Mouse (Mus musculus): ENCODE data around the gene Pcyox1.
A peak's percentile ranks its signal among the peaks of the same experiment; 100 is the strongest.
"Not testable (repeated sequence)": the region's sequence is repeated elsewhere in the genome, so short reads cannot be mapped to it uniquely, and the experiment has no call there.

Pcyox1 gene

DNA sequence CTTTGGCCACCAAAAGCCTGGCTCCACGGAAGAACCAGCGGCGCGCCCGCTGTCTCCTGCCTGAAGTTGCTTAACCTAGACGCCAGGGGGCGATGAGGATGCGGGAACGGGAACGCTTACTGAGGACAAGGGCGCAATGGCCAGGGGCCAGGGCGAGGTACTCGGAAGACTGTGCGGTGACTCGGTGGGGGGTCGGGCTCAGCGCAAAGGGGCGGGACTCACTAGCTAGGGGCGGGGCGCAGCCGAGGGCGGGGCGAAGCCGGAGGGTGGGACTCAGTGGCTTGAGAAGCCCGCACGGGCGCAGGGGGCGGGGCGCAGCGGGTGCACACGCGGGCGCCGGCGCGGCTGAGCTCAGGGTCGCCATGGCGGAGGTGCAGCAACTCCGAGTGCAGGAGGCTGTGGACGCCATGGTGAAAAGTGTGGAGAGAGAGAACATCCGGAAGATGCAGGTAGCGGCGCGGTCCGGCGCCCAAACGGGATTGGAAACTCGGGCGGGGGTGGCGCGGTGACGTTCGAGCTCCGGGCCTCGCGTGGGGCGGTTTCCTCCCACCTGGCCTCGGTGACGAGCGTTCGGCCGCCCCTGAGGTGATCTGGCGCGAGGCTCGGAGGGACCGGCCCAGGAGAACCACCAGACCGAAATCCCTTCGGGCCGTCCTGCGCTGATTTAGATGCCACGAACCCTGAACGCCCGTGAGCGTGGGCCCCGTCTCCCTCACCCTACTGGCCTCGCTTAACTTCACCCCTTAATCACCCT lies 31.4 kb downstream of the Pcyox1 start, which contains the start of gene Fam136a:
Fam136a (plus strand) TSS at position 276 of the 754 bp plus-strand sequence.
- peak; percentile 90 to 92 for DNase-seq

DNA sequence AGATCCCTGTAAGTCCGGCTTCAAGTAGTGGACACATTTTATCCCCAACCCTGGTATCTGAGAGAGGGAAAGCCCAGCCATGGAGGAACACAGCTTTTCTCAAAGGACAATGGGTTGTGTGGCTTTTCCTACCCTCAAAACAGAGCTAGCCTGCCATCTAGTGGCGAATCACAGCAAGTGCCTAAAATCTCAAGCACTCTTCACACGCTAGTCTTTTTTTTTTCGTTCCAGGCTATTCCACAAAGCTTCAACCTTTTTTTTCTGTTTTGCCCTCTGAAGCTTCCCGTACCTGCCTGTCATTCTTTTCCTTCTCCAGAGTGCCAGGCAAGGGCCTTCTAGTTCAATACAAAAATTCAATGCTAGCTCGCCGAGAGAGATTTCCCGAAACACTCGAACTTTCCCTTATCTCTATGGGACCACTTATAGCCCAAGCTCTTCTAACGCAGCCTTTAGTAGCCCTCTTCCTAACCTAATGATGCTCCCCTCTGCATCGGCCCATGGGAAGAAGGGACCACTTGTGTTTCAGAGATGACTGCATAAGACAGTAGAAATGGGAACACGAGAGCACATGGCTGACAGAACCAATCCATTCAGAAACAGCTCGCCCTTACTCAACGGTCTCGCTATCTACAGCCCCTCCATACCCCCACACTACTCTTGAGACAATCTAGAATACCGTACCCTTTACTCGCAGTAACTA lies 32.4 kb downstream of the Pcyox1 start:
- DNase-seq, result peak; percentile 28 to 65

DNA sequence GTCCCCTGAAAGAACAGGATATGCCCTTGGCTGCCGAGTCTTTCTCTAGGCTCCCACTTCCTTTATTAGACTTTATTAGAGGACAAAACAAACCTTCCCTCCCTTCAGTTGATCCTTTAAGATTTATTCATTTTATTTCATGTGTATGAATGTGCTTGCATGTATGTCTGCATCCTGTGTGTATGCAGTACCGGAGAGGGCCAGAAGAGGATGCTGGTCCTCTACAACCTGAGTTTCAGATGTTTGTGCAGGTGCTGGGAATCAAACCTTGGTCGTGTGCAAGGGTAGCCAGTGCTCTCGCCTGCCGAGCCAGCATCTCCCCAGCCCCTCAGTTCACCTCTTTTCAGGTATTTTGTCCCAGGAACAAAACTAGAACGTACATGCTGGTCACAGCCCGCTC lies 35.6 kb downstream of the Pcyox1 start:
- no peak for DNase-seq

DNA sequence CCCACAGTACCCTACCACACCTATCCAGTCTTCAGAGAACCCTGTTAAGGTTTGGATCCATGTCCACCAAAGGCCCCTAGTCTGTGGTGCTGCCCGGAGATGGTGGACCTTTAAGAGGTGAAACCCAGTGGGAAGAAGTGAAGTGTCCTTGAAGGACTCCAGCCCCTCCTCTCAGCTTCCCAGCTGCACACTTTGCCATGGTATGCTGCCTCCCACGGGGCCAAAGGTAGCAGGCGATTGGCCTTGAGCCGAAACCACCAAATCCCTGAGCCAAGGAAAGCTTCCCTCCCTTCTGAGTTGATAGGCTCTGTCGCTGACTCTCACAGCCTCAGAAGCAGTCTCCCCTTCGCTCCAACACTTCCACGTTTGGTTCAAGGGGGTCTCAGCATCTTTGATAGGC lies 36.3 kb downstream of the Pcyox1 start:
- DNase-seq, result no peak

GRCm38 (mm10) chr6:86356956-86357355 lies 40.0 kb downstream of the Pcyox1 start:
- peak in 1 of 2 experiments; percentile 45 for DNase-seq

- DNase-seq, result no peak
These were observed 42.0 kb downstream of the Pcyox1 start for GRCm38 (mm10) chr6:86354948-86355347.

GRCm38 (mm10) chr6:86349257-86349656 lies 47.7 kb downstream of the Pcyox1 start:
- no peak for DNase-seq

DNA sequence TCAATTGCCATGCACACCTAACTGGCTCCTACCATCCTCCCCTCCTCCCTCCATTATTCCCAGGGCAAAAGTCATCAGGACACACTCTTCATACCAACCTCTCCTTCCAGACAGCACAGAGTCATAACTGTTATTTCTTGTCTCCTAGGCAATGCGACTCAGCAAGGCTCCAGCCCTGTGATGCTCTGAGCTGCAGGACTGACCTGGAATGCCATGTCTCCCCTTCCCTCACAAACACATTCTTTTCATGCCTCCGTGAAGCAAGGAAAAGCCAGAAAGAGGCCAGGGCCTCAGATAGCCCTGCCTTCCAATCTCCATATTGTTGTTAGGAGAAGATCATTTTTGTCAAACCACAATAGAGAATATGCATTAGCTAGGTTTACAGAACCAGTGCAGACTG lies 50.9 kb downstream of the Pcyox1 start:
- no peak for DNase-seq

GRCm38 (mm10) chr6:86343656-86344055 lies 53.3 kb downstream of the Pcyox1 start:
- no peak for DNase-seq

- DNase-seq, result not testable (repeated sequence)
These were observed 60.6 kb downstream of the Pcyox1 start for GRCm38 (mm10) chr6:86336340-86336739.

Measured in thymus, adult 18-20 months (tissue).